Mouse (Mus musculus) liver, embryonic 12.5 days (tissue): ENCODE measurements around the gene Med11. TPM values are rescaled to one million over a fixed set of nuclear protein-coding genes. Genes with fewer than 3 reads are reported as not detected.

Experiments used
- ATAC-seq: fragments of 200-750 bp; cut with Nextera tagmentation; 2 replicates; pipeline ENCODE4 v1.8.0; 2017; ENCODE audit warnings: moderate number of reproducible peaks, mild to moderate bottlenecking, moderate library complexity
- H3K27ac ChIP-seq: fragments of 300-500 bp; sonication (generic); 2 replicates; pipeline ENCODE4 v1.5.1; 2016; ENCODE audit warnings: mild to moderate bottlenecking
- H3K27me3 ChIP-seq: fragments of 300-500 bp; sonication (generic); replicated peaks from 2 replicates; pipeline ENCODE4 v1.6.1; 2016; ENCODE audit warnings: mild to moderate bottlenecking, moderate library complexity
- H3K36me3 ChIP-seq: fragments of 300-500 bp; sonication (generic); 2 replicates; pipeline ENCODE4 v1.6.1; 2016; ENCODE audit warnings: mild to moderate bottlenecking, moderate library complexity
- H3K4me1 ChIP-seq: fragments of 300-500 bp; sonication (generic); 2 replicates; pipeline ENCODE4 v1.6.1; 2016
- H3K4me2 ChIP-seq: fragments of 300-500 bp; sonication (generic); 2 replicates; pipeline ENCODE4 v1.6.1; 2016; ENCODE audit warnings: mild to moderate bottlenecking, moderate library complexity
- H3K4me3 ChIP-seq: fragments of 300-500 bp; sonication (generic); 2 replicates; pipeline ENCODE4 v1.5.1; 2016; ENCODE audit warnings: mild to moderate bottlenecking, moderate library complexity
- H3K9ac ChIP-seq: fragments of 300-500 bp; sonication (generic); 2 replicates; pipeline ENCODE4 v1.6.1; 2016; ENCODE audit warnings: mild to moderate bottlenecking, moderate library complexity
- H3K9me3 ChIP-seq: fragments of 300-500 bp; sonication (generic); replicated peaks from 2 replicates; pipeline ENCODE4 v1.6.1; 2016; ENCODE audit warnings: mild to moderate bottlenecking, moderate library complexity
- WGBS: fragments of 180-500 bp; shearing (Covaris S2); methylation state at CpG from one replicate; pipeline ENCODE4 v1.1.7; 2016; ENCODE audit not compliant: insufficient replicate concordance; 5-methylcytosine and 5-hydroxymethylcytosine counted together
- polyA plus RNA-seq: library from polyadenylated mRNA; unstranded; fragments of >200 nt; fragmentation: Nextera tagmentation; extraction: Ambion mirVana; gene quantifications from 2 replicates; pipeline ENCODE4 v1.2.1, GENCODE M21; 2016

Med11 gene
- polyA plus RNA-seq, 1 experiment from 2014 or later: 21.7 TPM

DNA sequence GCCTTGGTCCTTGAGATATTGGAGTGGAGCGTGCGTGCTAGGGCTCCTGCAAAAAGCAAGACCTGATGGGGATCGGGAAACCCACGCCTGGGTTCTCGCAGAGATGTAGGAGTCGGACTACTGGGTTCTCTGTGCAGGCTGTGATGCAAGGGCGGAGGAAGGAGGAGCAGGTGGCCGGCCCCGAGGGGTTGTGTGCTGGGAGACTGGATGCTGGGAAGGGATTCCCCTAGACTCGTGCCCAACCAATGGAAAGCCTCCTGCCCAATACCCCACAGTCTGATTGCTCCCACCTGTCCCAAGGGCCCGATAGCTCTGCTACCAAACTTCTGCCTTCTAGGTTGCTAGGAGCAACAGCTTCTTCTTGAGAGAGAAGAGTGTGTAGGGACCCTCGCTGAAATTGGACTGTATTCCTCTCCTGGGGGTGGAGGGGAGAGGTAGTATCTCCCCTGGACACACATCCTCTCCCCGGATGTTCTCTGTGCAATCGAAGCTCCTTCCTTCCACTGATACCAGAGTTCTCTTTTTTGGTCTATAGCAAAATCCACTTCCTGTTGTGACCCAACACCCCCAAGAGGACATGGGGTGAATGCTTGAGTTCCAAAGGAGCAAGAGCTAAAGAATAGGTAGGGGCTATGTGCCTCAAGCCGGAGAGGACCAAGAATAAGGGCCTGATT is 18.7 kb upstream of the Med11 start:
- Histone ChIP-seq H3K4me3 (peak overlapping the region; percentile 75), H3K9ac (peak overlapping the region; percentile 86), H3K27me3 (no peaks in the 10 kb centered on the region), H3K4me2 (peak overlapping the region; percentile 96), H3K36me3 (peaks cover 23% of the 10 kb centered on the region), H3K27ac (peak overlapping the region; percentile 87), H3K9me3 (no peaks in the 10 kb centered on the region), H3K4me1 (peaks cover 59% of the 10 kb centered on the region)
- ATAC-seq: peak; percentile 19
- WGBS: 3% methylated on average over 15 of the region's 15 CpGs

DNA sequence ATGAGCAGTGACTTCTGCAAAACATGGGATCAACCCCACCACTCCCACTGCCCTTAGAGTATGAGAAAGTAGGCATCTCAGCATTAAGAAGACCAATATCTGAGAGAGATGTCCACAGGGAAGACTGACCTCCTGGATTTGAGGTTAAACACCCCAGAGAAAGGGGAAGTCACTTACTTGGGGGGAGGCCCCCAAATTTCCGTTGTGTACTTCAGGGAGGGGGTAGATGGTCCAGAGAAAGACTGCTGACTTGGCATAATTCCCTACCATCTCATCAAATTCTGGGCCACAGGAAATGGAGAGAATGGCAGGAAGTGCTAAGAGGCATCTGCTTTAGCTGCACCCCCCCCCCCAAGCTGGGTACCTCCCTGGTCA is 18.2 kb upstream of the Med11 start:
- 32% methylated on average over 1 of the region's 1 CpGs for WGBS
- H3K4me3 ChIP-seq: peak overlapping the region; percentile 75
- H3K9me3 ChIP-seq: no peaks in the 10 kb centered on the region
- H3K4me1 ChIP-seq: peaks cover 60% of the 10 kb centered on the region
- H3K9ac ChIP-seq: peak overlapping the region; percentile 86
- peak overlapping the region; percentile 96 for H3K4me2 ChIP-seq
- peak overlapping the region; percentile 87 for H3K27ac ChIP-seq
- no peak for ATAC-seq
- no peaks in the 10 kb centered on the region for H3K27me3 ChIP-seq
- peaks cover 28% of the 10 kb centered on the region for H3K36me3 ChIP-seq

DNA sequence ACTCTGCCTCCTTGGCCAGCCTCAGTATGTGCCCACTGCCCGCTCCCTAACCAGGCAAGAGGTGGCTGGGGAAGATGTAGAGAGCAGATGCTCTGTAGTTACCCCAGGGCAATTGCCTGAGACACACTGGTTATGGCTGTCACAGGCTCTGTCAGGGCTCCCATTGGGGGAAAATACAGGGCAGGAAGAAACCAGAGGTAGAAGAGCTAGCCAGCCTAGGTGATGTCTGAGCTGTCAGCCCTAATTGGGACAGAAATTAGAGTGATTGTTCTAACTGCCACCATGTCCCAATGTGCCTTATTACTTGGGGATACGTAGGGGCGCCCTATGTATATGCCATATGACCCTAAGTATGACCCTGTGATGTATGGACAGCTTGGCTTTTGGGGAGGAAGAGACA is 17.8 kb upstream of the Med11 start:
- Histone ChIP-seq H3K4me3 (peak overlapping the region; percentile 75), H3K4me1 (peaks cover 60% of the 10 kb centered on the region), H3K27me3 (no peaks in the 10 kb centered on the region), H3K27ac (peak overlapping the region; percentile 38; the same call in 1 of the 2 replicates), H3K4me2 (peak overlapping the region; percentile 96), H3K36me3 (peaks cover 32% of the 10 kb centered on the region), H3K9ac (no peak overlapping the region), H3K9me3 (no peaks in the 10 kb centered on the region)
- WGBS: 89% methylated on average over 3 of the region's 3 CpGs
- ATAC-seq: no peak

DNA sequence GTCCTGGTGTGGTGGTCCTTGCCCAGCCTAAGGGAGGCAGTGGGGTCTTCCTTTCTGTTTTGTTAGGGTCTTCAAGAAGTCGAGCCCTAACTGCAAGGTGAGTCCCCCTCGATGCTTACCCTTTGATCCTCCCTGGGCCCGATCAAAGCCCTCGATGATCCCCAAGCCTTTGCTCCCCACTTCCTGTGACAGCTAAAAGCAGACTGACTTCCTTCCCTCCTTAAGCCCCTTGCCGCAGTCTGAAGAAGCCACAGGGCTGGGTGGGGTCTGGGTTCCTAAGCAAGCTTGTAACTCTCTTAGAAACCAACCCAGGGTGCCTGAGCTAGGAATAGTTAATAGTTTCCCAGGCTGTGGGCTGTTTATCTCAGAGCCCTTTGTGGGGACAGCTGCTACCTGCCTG is 16.2 kb upstream of the Med11 start:
- peaks cover 60% of the 10 kb centered on the region for H3K4me1 ChIP-seq
- WGBS: 12% methylated on average over 5 of the region's 5 CpGs
- peaks cover 48% of the 10 kb centered on the region for H3K36me3 ChIP-seq
- H3K27me3 ChIP-seq: no peaks in the 10 kb centered on the region
- H3K4me2 ChIP-seq: peak overlapping the region; percentile 96
- peak overlapping the region; percentile 75; the same call in 1 of the 2 replicates for H3K4me3 ChIP-seq
- H3K27ac ChIP-seq: peak overlapping the region; percentile 45; the same call in 1 of the 2 replicates
- H3K9ac ChIP-seq: peak overlapping the region; percentile 12; the same call in 1 of the 2 replicates
- no peaks in the 10 kb centered on the region for H3K9me3 ChIP-seq
- no peak for ATAC-seq

DNA sequence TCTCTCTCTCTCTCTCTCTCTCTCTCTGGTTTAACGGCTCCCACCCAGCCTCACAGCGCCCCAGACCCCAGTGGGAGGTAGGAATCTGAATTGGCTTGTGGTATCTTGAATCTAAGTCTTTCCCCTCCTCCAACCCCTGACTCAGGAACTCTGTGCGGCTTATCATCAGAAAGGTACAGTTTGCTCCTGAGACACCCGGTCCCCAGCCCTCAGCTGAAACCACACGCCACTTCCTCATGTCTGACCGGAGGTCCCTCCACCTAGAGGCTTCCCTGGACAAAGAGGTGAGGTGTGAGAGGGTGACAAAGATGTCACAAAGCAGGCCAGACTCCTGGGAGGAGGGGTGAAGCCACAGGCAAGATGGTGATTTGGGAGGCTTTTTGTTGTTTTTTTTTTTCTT is 14.3 kb upstream of the Med11 start:
- no peak for ATAC-seq
- peak overlapping the region; percentile 5; the same call in 1 of the 2 replicates for H3K4me2 ChIP-seq
- 0 out of 2 replicates have a peak overlapping the region, but pooled peaks have one; percentile 4 for H3K9ac ChIP-seq
- H3K36me3 ChIP-seq: peaks cover 65% of the 10 kb centered on the region
- H3K9me3 ChIP-seq: no peaks in the 10 kb centered on the region
- H3K27me3 ChIP-seq: no peaks in the 10 kb centered on the region
- 27% methylated on average over 6 of the region's 6 CpGs for whole genome bisulfite sequencing
- no peak overlapping the region for H3K27ac ChIP-seq
- H3K4me1 ChIP-seq: peaks cover 60% of the 10 kb centered on the region
- no peak overlapping the region for H3K4me3 ChIP-seq

DNA sequence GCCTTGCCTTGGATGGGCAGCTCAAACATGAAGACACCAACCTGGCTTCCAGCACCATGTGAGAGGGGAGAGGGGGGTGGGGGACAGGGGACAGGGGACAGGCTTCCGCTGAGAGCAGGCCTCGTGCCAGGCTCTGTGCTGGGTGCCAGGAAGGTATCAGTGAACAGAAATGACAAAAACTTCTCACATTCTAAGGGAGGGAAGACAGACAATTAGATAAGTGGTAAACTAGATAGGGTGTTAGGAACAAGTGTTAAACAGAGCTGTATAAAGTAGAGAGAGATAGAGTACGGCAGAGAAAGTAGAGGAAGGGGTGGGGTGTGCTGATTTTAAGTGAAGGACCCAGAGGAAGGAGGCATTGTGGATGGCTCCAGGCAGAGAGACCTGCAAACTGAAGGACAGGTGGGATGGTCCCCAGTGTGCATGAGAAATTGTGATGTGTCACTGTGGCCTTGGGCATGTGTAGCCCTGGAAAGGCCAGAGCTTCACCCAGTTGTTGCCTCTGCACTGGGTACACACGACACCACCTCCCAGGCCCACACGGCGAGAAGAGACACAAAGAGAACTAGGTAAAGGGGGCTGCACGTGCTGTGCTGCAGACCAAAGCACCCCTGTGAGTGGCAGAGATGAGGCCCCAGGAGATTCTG is 12.9 kb upstream of the Med11 start:
- H3K27ac ChIP-seq: no peak overlapping the region
- WGBS: 76% methylated on average over 7 of the region's 7 CpGs
- no peak overlapping the region for H3K9ac ChIP-seq
- no peaks in the 10 kb centered on the region for H3K27me3 ChIP-seq
- H3K9me3 ChIP-seq: no peaks in the 10 kb centered on the region
- no peak for ATAC-seq
- peaks cover 47% of the 10 kb centered on the region for H3K4me1 ChIP-seq
- peaks cover 67% of the 10 kb centered on the region for H3K36me3 ChIP-seq
- no peak overlapping the region for H3K4me3 ChIP-seq
- no peak overlapping the region for H3K4me2 ChIP-seq

DNA sequence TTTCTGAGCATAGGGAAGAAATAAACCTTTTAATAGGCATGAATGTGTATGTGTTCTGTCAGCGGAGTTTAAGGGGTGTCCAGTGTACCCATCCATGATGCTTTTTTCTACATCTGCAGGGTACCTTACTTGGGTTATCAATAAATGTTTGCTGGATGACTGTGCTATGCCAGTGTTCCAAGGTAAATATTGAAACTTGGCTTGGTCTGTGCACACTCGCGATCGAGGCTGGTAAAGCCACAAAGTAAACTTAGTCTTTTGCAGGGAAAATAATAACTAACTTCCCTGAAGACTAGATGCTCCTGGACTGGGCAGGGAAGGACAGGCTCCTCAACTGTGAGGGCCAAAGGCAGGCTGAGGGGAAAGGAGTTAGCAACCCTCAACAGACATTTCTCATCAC is 11.1 kb upstream of the Med11 start:
- Histone ChIP-seq H3K4me1 (peaks cover 29% of the 10 kb centered on the region), H3K27me3 (no peaks in the 10 kb centered on the region), H3K4me3 (no peak overlapping the region), H3K4me2 (no peak overlapping the region), H3K9me3 (no peaks in the 10 kb centered on the region), H3K36me3 (peaks cover 67% of the 10 kb centered on the region), H3K9ac (no peak overlapping the region), H3K27ac (no peak overlapping the region)
- ATAC-seq: no peak
- 82% methylated on average over 4 of the region's 4 CpGs for WGBS

DNA sequence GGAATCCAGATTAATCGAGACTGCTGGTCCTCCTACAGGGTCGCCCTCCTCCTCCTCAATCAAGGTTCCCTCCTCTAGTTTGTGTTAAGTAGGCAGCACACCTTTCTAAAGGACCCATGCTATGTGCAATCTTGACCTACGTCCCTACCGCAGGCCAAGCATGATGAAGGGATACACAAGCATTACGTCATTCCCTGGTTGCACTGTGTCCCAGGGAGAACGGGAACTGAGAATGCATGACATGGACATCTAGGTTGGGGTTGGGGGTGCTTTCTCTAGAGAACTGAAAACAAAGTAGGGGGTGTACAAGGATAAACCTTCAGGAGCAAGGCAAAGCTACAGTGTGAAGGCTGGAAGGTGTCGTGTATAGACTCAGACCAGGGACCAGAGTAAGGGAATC is 9.8 kb upstream of the Med11 start:
- Histone ChIP-seq H3K27ac (no peak overlapping the region), H3K4me2 (no peak overlapping the region), H3K4me3 (no peak overlapping the region), H3K9ac (no peak overlapping the region), H3K36me3 (peaks cover 56% of the 10 kb centered on the region), H3K4me1 (peaks cover 28% of the 10 kb centered on the region), H3K9me3 (no peaks in the 10 kb centered on the region), H3K27me3 (no peaks in the 10 kb centered on the region)
- no peak for ATAC-seq
- WGBS: 78% methylated on average over 7 of the region's 7 CpGs

DNA sequence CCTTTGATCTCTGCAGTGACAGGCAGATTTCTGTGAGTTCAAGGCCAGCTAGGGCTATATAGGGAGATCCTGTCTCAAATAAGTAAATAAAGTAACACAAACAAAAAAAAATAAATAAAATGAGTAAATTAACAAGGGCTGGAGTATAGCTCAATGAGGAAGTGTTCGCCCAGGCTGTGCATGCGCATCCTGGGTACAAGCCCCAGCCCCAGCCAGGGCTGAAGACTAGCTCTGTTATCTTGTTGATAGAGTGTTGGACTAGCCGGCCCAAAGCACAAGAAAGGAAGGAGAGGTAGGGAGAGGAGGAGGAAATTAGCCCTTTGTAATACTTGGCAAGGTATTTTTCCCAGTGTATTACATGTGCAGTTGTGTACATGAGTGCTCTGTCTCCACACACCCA is 7.8 kb upstream of the Med11 start:
- no peak overlapping the region for H3K4me3 ChIP-seq
- H3K9ac ChIP-seq: no peak overlapping the region
- peaks cover 17% of the 10 kb centered on the region; the same call in 1 of the 2 replicates for H3K4me1 ChIP-seq
- no peak overlapping the region for H3K27ac ChIP-seq
- H3K36me3 ChIP-seq: peaks cover 35% of the 10 kb centered on the region
- no peaks in the 10 kb centered on the region for H3K9me3 ChIP-seq
- WGBS: 66% methylated on average over 3 of the region's 3 CpGs
- H3K4me2 ChIP-seq: no peak overlapping the region
- ATAC-seq: no peak
- no peaks in the 10 kb centered on the region for H3K27me3 ChIP-seq

DNA sequence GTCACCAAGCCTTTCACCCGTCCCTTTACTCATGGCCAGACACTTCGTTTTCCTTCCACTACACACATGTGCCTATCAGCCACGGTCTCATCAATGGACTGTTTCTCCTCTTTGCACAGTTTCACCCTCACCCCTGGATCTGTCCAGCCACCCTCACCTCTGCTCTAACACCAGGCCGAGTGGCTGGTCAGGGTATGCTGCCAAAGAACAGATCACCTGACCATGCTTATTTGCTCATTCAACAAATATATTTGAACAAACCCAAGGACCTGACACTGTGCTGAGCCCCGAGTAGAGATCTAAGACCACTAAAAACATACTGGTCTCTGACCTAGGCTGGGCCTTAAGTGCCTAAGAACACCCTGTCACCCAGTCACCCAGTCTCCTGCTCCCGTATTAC is 7.1 kb upstream of the Med11 start:
- no peaks in the 10 kb centered on the region for H3K9me3 ChIP-seq
- ATAC-seq: peak; percentile 50
- WGBS: 54% methylated on average over 6 of the region's 6 CpGs
- peaks cover 28% of the 10 kb centered on the region for H3K36me3 ChIP-seq
- no peak overlapping the region for H3K27ac ChIP-seq
- H3K4me1 ChIP-seq: peaks cover 17% of the 10 kb centered on the region; the same call in 1 of the 2 replicates
- H3K4me3 ChIP-seq: no peak overlapping the region
- H3K9ac ChIP-seq: no peak overlapping the region
- H3K4me2 ChIP-seq: no peak overlapping the region
- H3K27me3 ChIP-seq: no peaks in the 10 kb centered on the region

DNA sequence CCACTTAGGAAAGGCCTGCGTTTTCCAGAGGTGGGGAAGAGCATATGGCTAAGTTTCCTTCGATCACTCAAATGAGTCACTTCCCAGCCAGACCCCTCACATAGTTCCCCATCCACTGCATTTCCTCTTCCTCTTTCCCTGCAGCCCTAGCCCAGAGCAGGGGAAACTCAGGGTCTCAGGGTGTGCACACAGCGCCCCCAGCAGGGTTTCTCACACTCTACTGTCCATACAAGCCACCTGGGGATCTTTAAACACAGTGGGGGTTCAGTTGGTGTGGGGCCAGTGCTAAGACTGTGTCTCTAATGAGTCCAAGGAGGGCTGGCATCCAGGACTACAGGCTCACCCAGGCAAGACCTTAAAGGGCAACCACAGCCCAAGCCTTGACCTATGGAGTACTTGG is 5.0 kb upstream of the Med11 start:
- no peak for ATAC-seq
- no peak overlapping the region for H3K4me2 ChIP-seq
- 13% methylated on average over 3 of the region's 3 CpGs for WGBS
- H3K27me3 ChIP-seq: no peaks in the 10 kb centered on the region
- H3K4me1 ChIP-seq: peaks cover 19% of the 10 kb centered on the region
- peaks cover 9% of the 10 kb centered on the region; the same call in 1 of the 2 replicates for H3K36me3 ChIP-seq
- H3K9me3 ChIP-seq: no peaks in the 10 kb centered on the region
- no peak overlapping the region for H3K27ac ChIP-seq
- no peak overlapping the region for H3K4me3 ChIP-seq
- H3K9ac ChIP-seq: no peak overlapping the region

DNA sequence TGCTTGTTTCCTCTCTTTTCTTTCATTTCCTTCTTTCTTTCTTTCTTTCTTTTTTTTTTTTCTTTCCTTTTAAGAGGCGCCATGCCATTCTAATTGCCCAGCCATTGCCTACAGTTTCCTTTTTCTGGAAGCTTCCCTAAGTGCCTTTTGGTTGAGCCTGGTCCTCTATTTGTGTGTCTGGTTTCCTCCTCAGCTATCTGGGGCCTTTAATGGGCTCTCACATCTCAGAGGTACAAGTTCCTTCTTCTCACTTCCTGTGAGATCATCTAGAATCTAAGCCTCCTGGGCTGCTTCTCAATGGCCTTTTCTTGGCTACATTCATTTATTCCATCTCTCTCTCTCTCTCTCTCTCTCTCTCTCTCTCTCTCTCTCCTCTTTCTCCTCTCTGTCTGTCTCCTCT is 4.3 kb upstream of the Med11 start:
- H3K27ac ChIP-seq: no peak overlapping the region
- peaks cover 3% of the 10 kb centered on the region; the same call in 1 of the 2 replicates for H3K36me3 ChIP-seq
- 26% methylated on average over 1 of the region's 1 CpGs for WGBS

More for the DNA sequence above, 4.3 kb upstream of the Med11 start:
- no peak overlapping the region for H3K4me2 ChIP-seq
- no peaks in the 10 kb centered on the region for H3K27me3 ChIP-seq
- H3K4me1 ChIP-seq: peaks cover 22% of the 10 kb centered on the region
- no peak for ATAC-seq
- no peaks in the 10 kb centered on the region for H3K9me3 ChIP-seq
- H3K9ac ChIP-seq: no peak overlapping the region
- H3K4me3 ChIP-seq: no peak overlapping the region
